Mouse (Mus musculus) thymus, adult 2 months (tissue): ENCODE data around the gene Tas2r134.

Experiments used
- CTCF ChIP-seq: fragments of 200-500 bp; IDR thresholded peaks from 2 replicates; pipeline ENCODE4 v1.5.1; 2012; ENCODE audit warnings: mild to moderate bottlenecking, control low read depth, low read length, moderate library complexity, borderline replicate concordance; ENCODE audit not compliant: control insufficient read depth, poor library complexity, insufficient read depth; ENCODE audit errors: extremely low read depth
- POLR2A ChIP-seq: fragments of 200-500 bp; IDR thresholded peaks from 2 replicates; pipeline ENCODE4 v1.6.1; 2012; ENCODE audit warnings: mild to moderate bottlenecking, low read length, control low read depth, moderate library complexity; ENCODE audit not compliant: control insufficient read depth, poor library complexity, insufficient read depth; ENCODE audit errors: extremely low read depth

- no peak for TF ChIP-seq CTCF
- TF ChIP-seq POLR2A, result no peak
These were observed at the start of gene Tas2r134 for GRCm38 (mm10) chr2:51627211-51627610.
